Mouse (Mus musculus) kidney, embryonic 16.5 days (tissue): ENCODE results near the gene Rps6. TPM values are rescaled to one million over a fixed set of nuclear protein-coding genes. Genes with fewer than 3 reads are reported as not detected.
A peak's percentile ranks its signal among the peaks of the same experiment; 100 is the strongest.
"Not testable (repeated sequence)": the region's sequence is repeated elsewhere in the genome, so short reads cannot be mapped to it uniquely, and the experiment has no call there.

ENCODE experiments used
- ATAC-seq: fragments of 200-750 bp; cut with Nextera tagmentation; 2 replicates; pipeline ENCODE4 v1.8.0; 2017; ENCODE audit warnings: moderate TSS enrichment; ENCODE audit not compliant: low FRiP score, low TSS enrichment
- H3K27ac ChIP-seq: fragments of 300-500 bp; sonication (generic); 2 replicates; pipeline ENCODE4 v1.5.1; 2014; ENCODE audit warnings: low read length
- H3K27me3 ChIP-seq: fragments of 300-500 bp; sonication (generic); 2 replicates; pipeline ENCODE4 v1.6.1; 2014; ENCODE audit warnings: low read length, control low read depth, mixed read lengths; ENCODE audit not compliant: insufficient read depth
- H3K36me3 ChIP-seq: fragments of 300-500 bp; sonication (generic); 2 replicates; pipeline ENCODE4 v1.6.1; 2014; ENCODE audit warnings: low read length, control low read depth, mixed read lengths; ENCODE audit not compliant: insufficient read depth
- H3K4me1 ChIP-seq: fragments of 300-500 bp; sonication (generic); 2 replicates; pipeline ENCODE4 v1.6.1; 2014; ENCODE audit warnings: low read length, control low read depth, mixed read lengths; ENCODE audit not compliant: insufficient read depth
- H3K4me2 ChIP-seq: fragments of 300-500 bp; sonication (generic); replicated peaks from 2 replicates; pipeline ENCODE4 v1.6.1; 2014; ENCODE audit warnings: low read depth, low read length
- H3K4me3 ChIP-seq: fragments of 300-500 bp; sonication (generic); 2 replicates; pipeline ENCODE4 v1.5.1; 2014; ENCODE audit warnings: mild to moderate bottlenecking, low read length
- H3K9ac ChIP-seq: fragments of 300-500 bp; sonication (generic); replicated peaks from 2 replicates; pipeline ENCODE4 v1.6.1; 2014; ENCODE audit warnings: low read length
- H3K9me3 ChIP-seq: fragments of 300-500 bp; sonication (generic); 2 replicates; pipeline ENCODE4 v1.6.1; 2016; ENCODE audit warnings: low read length, control low read depth
- WGBS: fragments of 180-500 bp; shearing (Covaris S2); extraction: QIAGEN DNeasy Blood & Tissue Kit; methylation state at CpG from one replicate; pipeline ENCODE4 v1.1.7; 2014; 5-methylcytosine and 5-hydroxymethylcytosine counted together
- polyA plus RNA-seq: library from polyadenylated mRNA; unstranded; fragments of >200 nt; fragmentation: Nextera tagmentation; extraction: Ambion mirVana; gene quantifications from 2 replicates; pipeline ENCODE4 v1.2.1, GENCODE M21; 2015

Rps6 gene
- polyA plus RNA-seq, 1 experiment from 2014 or later = 725 TPM

DNA sequence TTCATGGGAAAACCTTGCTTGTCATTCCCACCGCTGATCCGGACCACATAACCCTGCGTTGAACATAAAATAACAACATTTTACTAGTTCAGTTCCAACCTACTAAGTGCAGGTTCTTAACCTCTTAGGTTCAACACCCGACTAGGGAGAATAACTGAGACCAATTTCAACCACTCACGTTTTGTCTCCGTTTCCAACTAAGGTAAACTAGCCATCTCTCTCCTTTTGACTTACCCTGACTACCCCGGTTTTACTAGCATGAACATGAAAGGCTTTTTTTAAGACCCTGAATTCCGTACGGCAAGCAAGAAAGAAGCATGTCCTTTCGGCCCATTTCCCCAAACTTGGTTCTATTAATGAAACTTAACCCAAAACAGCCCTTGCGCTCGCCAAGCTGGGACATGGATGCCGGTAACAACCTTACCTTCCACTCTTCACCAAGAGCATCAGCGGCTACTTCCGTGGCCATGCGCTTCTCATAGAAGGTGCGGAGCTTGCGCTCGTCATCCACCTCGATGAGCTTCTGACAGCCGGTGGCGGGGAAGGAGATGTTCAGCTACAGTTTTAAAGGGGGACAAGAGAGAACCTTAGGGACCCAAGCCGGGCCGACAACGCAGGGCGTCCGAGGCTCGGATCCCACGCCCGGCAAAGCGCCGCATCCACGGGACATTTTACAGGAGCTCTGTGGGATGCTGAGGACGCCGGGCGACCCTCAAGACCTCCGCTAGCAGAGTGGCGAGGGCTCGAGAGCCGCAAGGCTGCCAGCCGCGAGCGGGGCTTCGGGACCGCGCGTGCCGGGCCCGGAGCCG is 704 bp downstream of the Rps6 start:
- Histone ChIP-seq H3K4me1 (peaks cover 16% of the 10 kb centered on the region), H3K27ac (peak overlapping the region; percentile 96), H3K4me3 (peak overlapping the region; percentile 89), H3K9ac (peak overlapping the region; percentile 98), H3K9me3 (no peaks in the 10 kb centered on the region), H3K36me3 (peaks cover 34% of the 10 kb centered on the region), H3K4me2 (peak overlapping the region; percentile 67), H3K27me3 (no peaks in the 10 kb centered on the region)
- no peak; the same call in 1 of the 2 replicates for ATAC-seq
- under 1% methylated on average over 50 of the region's 50 CpGs for WGBS

GRCm38 (mm10) chr4:86852813-86853590 is 4.2 kb downstream of the Rps6 start:
- 88% methylated on average over 4 of the region's 4 CpGs for WGBS
- H3K27ac ChIP-seq = peak overlapping the region; percentile 15; the same call in 1 of the 2 replicates
- H3K27me3 ChIP-seq = no peaks in the 10 kb centered on the region
- peaks cover 37% of the 10 kb centered on the region for H3K36me3 ChIP-seq
- no peak for ATAC-seq
- peaks cover 13% of the 10 kb centered on the region for H3K4me1 ChIP-seq
- H3K9me3 ChIP-seq = no peaks in the 10 kb centered on the region
- no peak overlapping the region for H3K4me3 ChIP-seq
- H3K4me2 ChIP-seq = no peak overlapping the region
- no peak overlapping the region for H3K9ac ChIP-seq

GRCm38 (mm10) chr4:86852018-86852417 is 5.2 kb downstream of the Rps6 start:
- no peaks in the 10 kb centered on the region for H3K27me3 ChIP-seq
- no peak overlapping the region for H3K4me2 ChIP-seq
- no peak for ATAC-seq
- H3K9ac ChIP-seq = no peak overlapping the region
- no peaks in the 10 kb centered on the region for H3K9me3 ChIP-seq
- H3K4me3 ChIP-seq = no peak overlapping the region
- H3K27ac ChIP-seq = 0 out of 2 replicates have a peak overlapping the region, but pooled peaks have one; percentile 34
- 57% methylated on average over 3 of the region's 3 CpGs for WGBS
- peaks cover 45% of the 10 kb centered on the region for H3K36me3 ChIP-seq
- H3K4me1 ChIP-seq = peaks cover 11% of the 10 kb centered on the region

GRCm38 (mm10) chr4:86851331-86851730 is 5.9 kb downstream of the Rps6 start:
- H3K4me2 ChIP-seq = no peak overlapping the region
- WGBS = 76% methylated on average over 2 of the region's 2 CpGs
- H3K27ac ChIP-seq = no peak overlapping the region
- H3K4me1 ChIP-seq = peaks cover 11% of the 10 kb centered on the region
- H3K4me3 ChIP-seq = no peak overlapping the region
- H3K9me3 ChIP-seq = no peaks in the 10 kb centered on the region
- peaks cover 49% of the 10 kb centered on the region for H3K36me3 ChIP-seq
- no peak for ATAC-seq
- H3K9ac ChIP-seq = no peak overlapping the region
- no peaks in the 10 kb centered on the region for H3K27me3 ChIP-seq

DNA sequence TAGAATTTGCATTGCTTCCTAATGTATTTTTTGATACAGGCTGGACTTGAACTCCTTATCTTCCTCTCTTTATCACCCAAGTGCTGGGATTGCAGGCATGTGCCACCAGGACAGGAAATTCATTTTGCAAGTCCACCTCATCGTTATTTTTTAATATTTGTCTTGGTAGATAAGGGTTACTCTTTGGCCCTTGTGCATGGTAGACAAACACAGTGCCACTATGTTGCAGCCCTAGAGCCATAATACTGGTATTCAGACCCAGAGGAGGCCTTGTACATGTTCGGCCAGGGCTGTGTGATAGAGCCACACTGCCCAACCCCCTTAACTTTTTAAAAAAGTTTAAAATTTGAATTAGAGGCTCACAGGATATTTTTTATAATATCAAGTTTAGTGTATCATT is 10.0 kb downstream of the Rps6 start:
- no peak overlapping the region for H3K27ac ChIP-seq
- no peaks in the 10 kb centered on the region for H3K9me3 ChIP-seq
- H3K36me3 ChIP-seq = peaks cover 37% of the 10 kb centered on the region
- ATAC-seq = no peak
- H3K4me3 ChIP-seq = no peak overlapping the region
- WGBS = 90% methylated on average over 2 of the region's 2 CpGs
- no peaks in the 10 kb centered on the region for H3K27me3 ChIP-seq
- H3K4me1 ChIP-seq = no peaks in the 10 kb centered on the region
- no peak overlapping the region for H3K9ac ChIP-seq
- no peak overlapping the region for H3K4me2 ChIP-seq

- Histone ChIP-seq H3K9ac (no peak overlapping the region), H3K9me3 (no peaks in the 10 kb centered on the region), H3K36me3 (peaks cover 35% of the 10 kb centered on the region), H3K4me3 (no peak overlapping the region), H3K4me1 (no peaks in the 10 kb centered on the region), H3K27ac (no peak overlapping the region), H3K4me2 (no peak overlapping the region), H3K27me3 (no peaks in the 10 kb centered on the region)
- no peak for ATAC-seq
- WGBS = 98% methylated on average over 3 of the region's 3 CpGs
These were observed 11.8 kb downstream of the Rps6 start for GRCm38 (mm10) chr4:86845384-86845783.

GRCm38 (mm10) chr4:86841141-86841540 is 16.1 kb downstream of the Rps6 start:
- H3K36me3 ChIP-seq = peaks cover 45% of the 10 kb centered on the region
- H3K4me3 ChIP-seq, H3K9ac ChIP-seq, ATAC-seq, H3K4me1 ChIP-seq, H3K4me2 ChIP-seq, H3K27me3 ChIP-seq, H3K9me3 ChIP-seq, H3K27ac ChIP-seq: not testable (repeated sequence)
- 95% methylated on average over 2 of the region's 2 CpGs for WGBS

DNA sequence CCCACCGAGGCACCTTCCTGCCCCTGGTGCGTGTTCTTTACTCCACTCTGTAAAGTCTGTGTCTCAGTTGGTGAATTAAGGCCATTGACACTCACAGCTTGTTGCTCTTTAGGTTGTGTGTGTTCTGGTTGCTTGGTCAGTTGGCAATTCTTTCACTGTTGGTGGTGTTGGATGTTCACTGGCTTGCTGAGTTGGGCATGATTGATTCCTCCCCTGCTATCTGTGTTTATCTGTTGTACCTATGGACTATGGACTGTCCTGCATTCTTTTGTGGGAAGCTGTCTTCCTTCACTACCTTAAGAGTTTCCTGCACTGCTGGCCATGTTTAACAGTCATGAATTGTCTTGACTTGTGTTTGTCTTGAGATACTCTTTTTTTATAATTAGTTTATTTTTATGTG is 25.3 kb downstream of the Rps6 start:
- no peak overlapping the region for H3K4me3 ChIP-seq
- no peak overlapping the region for H3K27ac ChIP-seq
- no peak overlapping the region for H3K4me2 ChIP-seq
- ATAC-seq = no peak
- H3K36me3 ChIP-seq = peaks cover 33% of the 10 kb centered on the region
- H3K9me3 ChIP-seq = no peaks in the 10 kb centered on the region
- H3K27me3 ChIP-seq = no peaks in the 10 kb centered on the region
- no peak overlapping the region for H3K9ac ChIP-seq
- WGBS = 97% methylated on average over 2 of the region's 2 CpGs
- no peaks in the 10 kb centered on the region for H3K4me1 ChIP-seq

DNA sequence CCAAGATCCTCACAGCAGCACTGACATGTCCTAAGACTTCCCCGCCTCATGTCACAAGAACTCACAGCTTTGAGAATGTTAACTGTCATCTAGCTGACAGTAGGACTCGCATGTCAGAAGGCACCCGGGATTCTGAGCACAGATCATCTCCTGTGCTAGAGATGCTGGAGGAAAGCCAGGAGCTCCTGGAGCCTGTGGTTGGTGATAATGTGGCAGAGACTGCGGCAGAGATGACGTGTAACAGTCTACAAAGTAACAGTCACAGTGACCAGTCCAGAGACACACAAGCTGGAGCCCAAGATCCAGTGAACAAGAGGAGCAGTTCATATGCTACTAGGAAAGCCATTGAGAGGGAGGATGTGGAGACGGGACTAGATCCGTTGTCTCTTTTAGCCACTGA is 32.1 kb downstream of the Rps6 start:
- no peak overlapping the region for H3K4me2 ChIP-seq
- H3K27me3 ChIP-seq = no peaks in the 10 kb centered on the region
- no peak overlapping the region for H3K27ac ChIP-seq
- H3K4me3 ChIP-seq = no peak overlapping the region
- H3K9ac ChIP-seq = no peak overlapping the region
- H3K9me3 ChIP-seq = no peaks in the 10 kb centered on the region
- WGBS = 95% methylated on average over 7 of the region's 7 CpGs
- peaks cover 44% of the 10 kb centered on the region for H3K36me3 ChIP-seq
- no peaks in the 10 kb centered on the region for H3K4me1 ChIP-seq
- ATAC-seq = no peak

DNA sequence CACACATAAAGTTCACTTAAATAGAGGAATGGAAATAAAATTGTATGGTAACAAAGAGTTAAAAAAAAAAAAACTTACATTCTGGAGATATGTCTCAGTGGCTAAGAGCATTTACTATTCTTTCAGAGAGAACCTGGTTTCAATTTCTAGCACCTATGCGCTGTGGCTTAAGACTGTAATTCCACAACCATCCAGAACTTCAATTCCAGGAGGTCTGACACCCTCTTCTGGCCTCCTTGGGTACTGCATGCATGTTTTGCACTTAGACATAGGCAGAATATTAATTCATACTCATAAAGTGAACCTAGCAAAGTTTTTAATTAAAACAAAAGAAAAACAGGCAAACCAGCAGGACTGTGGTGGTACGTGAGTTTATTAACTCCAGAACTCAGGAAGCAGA is 34.0 kb downstream of the Rps6 start:
- 83% methylated on average over 2 of the region's 2 CpGs for WGBS
- no peaks in the 10 kb centered on the region for H3K4me1 ChIP-seq
- no peaks in the 10 kb centered on the region for H3K9me3 ChIP-seq
- H3K27ac ChIP-seq = no peak overlapping the region
- H3K27me3 ChIP-seq = no peaks in the 10 kb centered on the region
- peaks cover 35% of the 10 kb centered on the region for H3K36me3 ChIP-seq
- ATAC-seq = no peak
- H3K4me2 ChIP-seq = no peak overlapping the region
- no peak overlapping the region for H3K9ac ChIP-seq
- H3K4me3 ChIP-seq = no peak overlapping the region
